Mouse (Mus musculus): ENCODE results near the gene Plekhd1. TPM values are rescaled to one million over a fixed set of nuclear protein-coding genes. Genes with fewer than 3 reads are reported as not detected.
A peak's percentile ranks its signal among the peaks of the same experiment; 100 is the strongest.

The Plekhd1 gene
- polyA plus RNA-seq, 1 experiment from 2014 or later, result 0.44 TPM

DNA sequence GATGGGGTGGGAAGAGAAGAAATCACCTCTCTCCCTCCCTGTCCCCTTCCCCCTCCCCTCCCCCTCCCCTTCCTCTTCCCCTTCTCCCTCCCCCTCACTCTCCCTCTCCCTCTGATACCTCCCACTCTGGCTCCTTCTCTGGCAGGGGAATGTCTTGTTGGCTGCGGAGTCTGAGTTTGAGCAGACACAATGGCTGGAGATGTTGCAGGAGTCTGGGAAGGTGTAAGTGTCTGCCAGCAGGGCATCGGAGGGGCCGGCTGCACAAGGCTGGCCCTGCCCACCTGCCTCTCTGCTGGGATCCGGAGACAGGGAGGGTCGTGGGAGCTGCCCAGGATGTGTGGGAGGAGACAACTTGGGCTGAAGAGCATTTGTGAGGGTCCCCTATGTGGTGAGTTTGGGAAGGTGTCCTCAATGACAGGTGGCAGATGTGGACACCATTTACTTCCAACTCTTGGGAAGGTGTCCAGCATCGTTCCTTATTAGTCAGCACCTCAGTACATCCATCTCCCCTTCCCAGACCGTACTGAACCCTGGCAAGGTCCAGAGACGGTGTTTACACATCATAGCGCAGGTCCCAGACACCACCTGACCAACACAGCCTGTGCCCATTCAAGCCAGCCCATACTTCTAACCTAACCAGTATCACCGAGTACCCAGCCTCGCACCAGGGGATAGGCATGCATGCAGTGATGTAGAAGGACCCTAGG is 14.0 kb downstream of the Plekhd1 start:
- Histone ChIP-seq H3K27ac (no peak overlapping the region), H3K4me1 (0 out of 2 replicates have a peak, but pooled peaks cover 4% of the 10 kb centered on the region), H3K4me3 (no peak overlapping the region), H3K4me2 (no peak overlapping the region), H3K9me3 (replicated peaks) (no peaks in the 10 kb centered on the region), H3K36me3 (no peaks in the 10 kb centered on the region), H3K27me3 (replicated peaks) (peaks cover 55% of the 10 kb centered on the region), H3K9ac (no peak overlapping the region)
- 45% methylated on average over 11 of the region's 11 CpGs for WGBS (ENCODE audit: insufficient replicate concordance)
- no peak for ATAC-seq

DNA sequence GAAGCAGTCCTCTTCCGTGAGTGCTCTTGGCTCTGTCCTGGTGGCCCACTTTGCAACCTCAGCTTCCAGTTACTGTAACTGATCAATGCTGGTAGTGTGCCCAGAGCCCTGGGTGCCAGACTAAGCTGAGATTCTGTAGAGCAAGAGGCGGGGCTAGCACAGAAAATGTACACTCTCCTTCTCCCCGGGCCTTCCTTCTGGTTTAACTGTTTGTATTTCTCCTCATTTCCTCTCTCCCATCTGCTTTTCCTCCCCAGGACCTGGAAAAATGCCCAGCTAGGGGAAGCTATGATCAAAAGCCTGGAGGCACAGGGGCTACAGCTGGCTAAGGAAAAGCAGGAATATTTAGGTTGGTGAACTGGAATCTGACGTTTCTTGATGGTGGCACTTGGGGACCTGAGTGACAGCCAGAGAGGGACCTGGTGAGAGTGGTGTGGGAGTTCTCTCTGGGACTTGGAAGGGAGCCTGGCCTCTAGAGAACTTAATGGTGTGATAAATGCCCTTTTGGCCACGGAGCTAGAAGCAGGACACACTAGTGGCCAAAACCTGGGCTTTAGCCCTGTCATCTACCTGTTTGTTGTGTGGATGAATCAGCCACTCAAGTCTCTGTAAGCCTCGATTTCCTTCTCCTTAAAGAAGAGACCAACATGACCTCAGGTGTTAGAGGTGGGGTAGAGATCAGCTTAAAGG is 14.7 kb downstream of the Plekhd1 start:
- no peak for ATAC-seq
- Histone ChIP-seq H3K4me3 (no peak overlapping the region), H3K27ac (no peak overlapping the region), H3K9ac (no peak overlapping the region), H3K36me3 (no peaks in the 10 kb centered on the region), H3K4me1 (no peaks in the 10 kb centered on the region), H3K9me3 (replicated peaks) (no peaks in the 10 kb centered on the region), H3K4me2 (no peak overlapping the region), H3K27me3 (replicated peaks) (peaks cover 53% of the 10 kb centered on the region)
- 37% methylated on average over 6 of the region's 6 CpGs for WGBS (ENCODE audit: insufficient replicate concordance)

- no peak for ATAC-seq
- peaks cover 18% of the 10 kb centered on the region for H3K4me1 ChIP-seq
- H3K4me2 ChIP-seq, result no peak overlapping the region
- H3K9me3 ChIP-seq (replicated peaks), result no peaks in the 10 kb centered on the region
- no peak overlapping the region for H3K4me3 ChIP-seq
- H3K36me3 ChIP-seq, result no peaks in the 10 kb centered on the region
- H3K27ac ChIP-seq, result no peak overlapping the region
- WGBS (ENCODE audit: insufficient replicate concordance), result 55% methylated on average over 6 of the region's 6 CpGs
- no peak overlapping the region for H3K9ac ChIP-seq
- H3K27me3 ChIP-seq (replicated peaks), result peaks cover 47% of the 10 kb centered on the region
Measured at GRCm38 (mm10) chr12:80715915-80716314, 23.5 kb downstream of the Plekhd1 start.

DNA sequence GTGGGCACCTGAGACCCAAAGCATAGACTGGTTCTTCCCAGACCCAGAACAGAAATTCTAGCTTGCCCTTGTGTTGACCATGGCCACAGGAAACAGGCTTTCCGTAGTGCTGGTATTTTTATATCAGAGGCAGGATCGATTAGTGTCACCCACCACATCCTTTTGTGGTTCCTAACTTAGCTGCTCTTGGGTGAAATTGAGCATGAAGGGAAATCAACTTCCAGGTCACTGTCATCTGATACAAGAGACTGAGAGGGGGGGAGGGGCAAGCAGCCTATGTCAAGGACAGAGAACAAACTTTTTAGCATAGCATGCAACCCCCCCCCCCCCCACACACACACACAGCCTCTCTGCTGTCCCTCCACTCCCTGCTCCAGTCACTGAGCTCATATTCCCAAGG is 26.8 kb downstream of the Plekhd1 start:
- no peak overlapping the region for H3K27ac ChIP-seq
- peaks cover 29% of the 10 kb centered on the region for H3K4me1 ChIP-seq
- no peak for ATAC-seq
- H3K27me3 ChIP-seq (replicated peaks), result peaks cover 39% of the 10 kb centered on the region
- H3K9me3 ChIP-seq (replicated peaks), result no peaks in the 10 kb centered on the region
- WGBS (ENCODE audit: insufficient replicate concordance), result 16% methylated on average over 2 of the region's 2 CpGs
- H3K4me3 ChIP-seq, result no peak overlapping the region
- H3K4me2 ChIP-seq, result no peak overlapping the region
- H3K36me3 ChIP-seq, result no peaks in the 10 kb centered on the region
- H3K9ac ChIP-seq, result no peak overlapping the region

- Histone ChIP-seq H3K4me2 (no peak overlapping the region), H3K36me3 (no peaks in the 10 kb centered on the region), H3K27ac (no peak overlapping the region), H3K27me3 (replicated peaks) (peaks cover 32% of the 10 kb centered on the region), H3K9me3 (replicated peaks) (no peaks in the 10 kb centered on the region), H3K9ac (no peak overlapping the region), H3K4me3 (no peak overlapping the region), H3K4me1 (peaks cover 21% of the 10 kb centered on the region)
- 57% methylated on average over 12 of the region's 12 CpGs for WGBS (ENCODE audit: insufficient replicate concordance)
- ATAC-seq, result no peak
Measured at GRCm38 (mm10) chr12:80720507-80720906, 28.1 kb downstream of the Plekhd1 start.

DNA sequence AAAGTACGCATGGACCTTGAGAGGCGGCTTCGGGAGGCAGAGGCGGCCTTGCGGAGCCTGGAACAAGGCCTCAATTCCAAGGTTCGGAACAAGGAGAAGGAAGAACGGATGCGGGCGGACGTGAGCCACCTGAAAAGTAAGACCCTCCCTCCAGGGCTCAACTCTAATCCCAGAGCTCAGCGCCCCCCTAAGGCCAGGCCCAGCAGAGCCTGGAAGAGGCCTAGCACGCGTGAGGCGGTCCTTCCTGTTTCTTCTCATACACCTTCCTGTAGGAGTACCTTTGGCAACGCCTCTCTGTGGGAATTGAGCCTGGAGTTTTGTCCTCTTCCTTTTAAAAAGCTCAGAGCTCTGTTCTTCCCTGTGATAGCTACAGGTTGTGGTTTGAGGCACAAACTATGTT is 29.1 kb downstream of the Plekhd1 start:
- Histone ChIP-seq H3K36me3 (no peaks in the 10 kb centered on the region), H3K9me3 (replicated peaks) (no peaks in the 10 kb centered on the region), H3K27ac (no peak overlapping the region), H3K9ac (no peak overlapping the region), H3K4me1 (peaks cover 12% of the 10 kb centered on the region), H3K4me3 (no peak overlapping the region), H3K27me3 (replicated peaks) (peaks cover 29% of the 10 kb centered on the region), H3K4me2 (no peak overlapping the region)
- WGBS (ENCODE audit: insufficient replicate concordance), result 78% methylated on average over 15 of the region's 15 CpGs
- ATAC-seq, result no peak

- no peak overlapping the region for H3K9ac ChIP-seq
- ATAC-seq, result no peak
- peak overlapping the region; percentile 12; the same call in 1 of the 2 replicates for H3K4me2 ChIP-seq
- no peak overlapping the region for H3K4me3 ChIP-seq
- H3K36me3 ChIP-seq, result no peaks in the 10 kb centered on the region
- no peak overlapping the region for H3K27ac ChIP-seq
- H3K9me3 ChIP-seq (replicated peaks), result no peaks in the 10 kb centered on the region
- peaks cover 33% of the 10 kb centered on the region for H3K27me3 ChIP-seq (replicated peaks)
- peaks cover 11% of the 10 kb centered on the region for H3K4me1 ChIP-seq
- 25% methylated on average over 10 of the region's 10 CpGs for WGBS (ENCODE audit: insufficient replicate concordance)
Measured at GRCm38 (mm10) chr12:80724853-80725559, 32.6 kb downstream of the Plekhd1 start.

DNA sequence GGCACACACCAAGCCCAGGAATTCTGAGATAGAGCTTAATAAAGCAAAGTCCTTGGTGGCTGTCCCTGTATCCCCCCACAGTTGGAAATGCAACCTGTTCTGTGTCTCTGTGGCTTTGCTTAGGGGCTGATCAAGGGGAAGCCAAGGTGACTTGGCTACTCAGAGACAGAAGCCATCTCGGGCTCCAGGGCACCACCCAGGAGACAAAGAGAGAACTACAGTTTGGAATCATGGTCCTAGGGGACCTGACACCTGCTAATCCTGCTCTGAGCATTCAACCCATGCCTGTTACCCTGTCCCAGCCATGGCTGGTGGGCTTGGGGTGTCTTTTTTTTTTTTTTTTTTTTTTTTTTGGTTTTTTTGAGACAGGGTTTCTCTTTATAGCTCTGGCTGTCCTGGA is 35.8 kb downstream of the Plekhd1 start:
- 25% methylated on average over 1 of the region's 1 CpGs for whole genome bisulfite sequencing (ENCODE audit: insufficient replicate concordance)
- Histone ChIP-seq H3K4me3 (no peak overlapping the region), H3K27me3 (replicated peaks) (peaks cover 27% of the 10 kb centered on the region), H3K9me3 (replicated peaks) (no peaks in the 10 kb centered on the region), H3K36me3 (no peaks in the 10 kb centered on the region), H3K4me2 (no peak overlapping the region), H3K27ac (no peak overlapping the region), H3K9ac (no peak overlapping the region), H3K4me1 (peaks cover 11% of the 10 kb centered on the region)
- ATAC-seq, result no peak

- Histone ChIP-seq H3K4me3 (no peak overlapping the region), H3K4me2 (no peak overlapping the region), H3K9me3 (replicated peaks) (no peaks in the 10 kb centered on the region), H3K4me1 (peaks cover 5% of the 10 kb centered on the region), H3K27ac (no peak overlapping the region), H3K9ac (no peak overlapping the region), H3K27me3 (replicated peaks) (peaks cover 27% of the 10 kb centered on the region), H3K36me3 (no peaks in the 10 kb centered on the region)
- 35% methylated on average over 2 of the region's 2 CpGs for WGBS (ENCODE audit: insufficient replicate concordance)
- ATAC-seq, result no peak
Measured at GRCm38 (mm10) chr12:80728814-80729213, 36.4 kb downstream of the Plekhd1 start.

- Histone ChIP-seq H3K4me1 (peaks cover 9% of the 10 kb centered on the region), H3K9me3 (replicated peaks) (no peaks in the 10 kb centered on the region), H3K4me2 (no peak overlapping the region), H3K27me3 (replicated peaks) (peaks cover 31% of the 10 kb centered on the region), H3K9ac (no peak overlapping the region), H3K4me3 (no peak overlapping the region), H3K27ac (no peak overlapping the region), H3K36me3 (no peaks in the 10 kb centered on the region)
- 68% methylated on average over 12 of the region's 12 CpGs for WGBS (ENCODE audit: insufficient replicate concordance)
- no peak for ATAC-seq
Measured at GRCm38 (mm10) chr12:80729758-80730530, 37.6 kb downstream of the Plekhd1 start.

DNA sequence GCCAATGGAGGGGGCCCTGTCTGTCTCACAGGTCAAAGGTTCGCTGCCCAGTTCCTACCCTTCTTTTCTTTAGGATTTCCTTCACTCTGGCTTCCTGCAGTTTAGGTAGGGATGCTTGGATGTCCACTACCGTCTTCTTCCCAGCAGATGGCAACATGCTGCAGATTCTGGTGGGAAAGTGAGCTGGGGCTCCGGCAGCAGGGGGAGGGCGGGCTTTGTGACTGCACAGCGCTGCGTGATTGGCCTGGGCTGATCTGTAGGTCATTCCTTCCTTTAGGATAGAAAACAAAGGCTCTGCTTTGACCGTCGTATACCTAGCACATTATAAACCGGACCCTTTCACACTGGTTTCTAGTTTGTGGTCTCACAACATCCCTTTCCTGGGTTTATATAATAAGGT is 38.2 kb downstream of the Plekhd1 start:
- Histone ChIP-seq H3K4me3 (no peak overlapping the region), H3K27ac (no peak overlapping the region), H3K9ac (no peak overlapping the region), H3K36me3 (no peaks in the 10 kb centered on the region), H3K4me2 (peak overlapping the region; percentile 18; the same call in 1 of the 2 replicates), H3K4me1 (peaks cover 15% of the 10 kb centered on the region), H3K9me3 (replicated peaks) (no peaks in the 10 kb centered on the region), H3K27me3 (replicated peaks) (peaks cover 29% of the 10 kb centered on the region)
- WGBS (ENCODE audit: insufficient replicate concordance), result 14% methylated on average over 9 of the region's 9 CpGs
- no peak for ATAC-seq

Measured in liver, embryonic 12.5 days (tissue).